Mouse (Mus musculus) embryonic facial prominence, embryonic 13.5 days (tissue): ENCODE data around the gene Mcur1. TPM values are rescaled to one million over a fixed set of nuclear protein-coding genes. Genes with fewer than 3 reads are reported as not detected.
A peak's percentile ranks its signal among the peaks of the same experiment; 100 is the strongest.

ENCODE experiments used
- ATAC-seq: fragments of 200-750 bp; cut with Nextera tagmentation; 2 replicates; pipeline ENCODE4 v1.8.0; 2017; ENCODE audit warnings: low read depth; ENCODE audit not compliant: insufficient number of reproducible peaks, insufficient read depth, low FRiP score, low TSS enrichment
- H3K27ac ChIP-seq: fragments of 300-500 bp; sonication (generic); 2 replicates; pipeline ENCODE4 v1.5.1; 2015; ENCODE audit warnings: moderate library complexity, mild to moderate bottlenecking, inconsistent platforms
- H3K27me3 ChIP-seq: fragments of 300-500 bp; sonication (generic); 2 replicates; pipeline ENCODE4 v1.6.1; 2015; ENCODE audit warnings: mild to moderate bottlenecking, inconsistent platforms
- H3K36me3 ChIP-seq: fragments of 300-500 bp; sonication (generic); 2 replicates; pipeline ENCODE4 v1.6.1; 2015; ENCODE audit warnings: mild to moderate bottlenecking, inconsistent platforms
- H3K4me1 ChIP-seq: fragments of 300-500 bp; sonication (generic); 2 replicates; pipeline ENCODE4 v1.6.1; 2015; ENCODE audit warnings: inconsistent platforms
- H3K4me2 ChIP-seq: fragments of 300-500 bp; sonication (generic); 2 replicates; pipeline ENCODE4 v1.6.1; 2015; ENCODE audit warnings: moderate library complexity, mild to moderate bottlenecking, inconsistent platforms
- H3K4me3 ChIP-seq: fragments of 300-500 bp; sonication (generic); 2 replicates; pipeline ENCODE4 v1.5.1; 2015; ENCODE audit warnings: mild to moderate bottlenecking, inconsistent platforms
- H3K9ac ChIP-seq: fragments of 300-500 bp; sonication (generic); 2 replicates; pipeline ENCODE4 v1.6.1; 2015; ENCODE audit warnings: mild to moderate bottlenecking, inconsistent platforms
- H3K9me3 ChIP-seq: fragments of 300-500 bp; sonication (generic); 2 replicates; pipeline ENCODE4 v1.6.1; 2016; ENCODE audit warnings: inconsistent platforms
- WGBS: fragments of 180-500 bp; shearing (Covaris S2); methylation state at CpG from one replicate; pipeline ENCODE4 v1.1.7; 2015; ENCODE audit warnings: mixed read lengths; 5-methylcytosine and 5-hydroxymethylcytosine counted together
- polyA plus RNA-seq: library from polyadenylated mRNA; unstranded; fragments of >200 nt; fragmentation: Nextera tagmentation; extraction: Ambion mirVana; gene quantifications from 2 replicates; pipeline ENCODE4 v1.2.1, GENCODE M21; 2015

The Mcur1 gene
- 13.8 and 16.0 TPM in 2 replicates for polyA plus RNA-seq

DNA sequence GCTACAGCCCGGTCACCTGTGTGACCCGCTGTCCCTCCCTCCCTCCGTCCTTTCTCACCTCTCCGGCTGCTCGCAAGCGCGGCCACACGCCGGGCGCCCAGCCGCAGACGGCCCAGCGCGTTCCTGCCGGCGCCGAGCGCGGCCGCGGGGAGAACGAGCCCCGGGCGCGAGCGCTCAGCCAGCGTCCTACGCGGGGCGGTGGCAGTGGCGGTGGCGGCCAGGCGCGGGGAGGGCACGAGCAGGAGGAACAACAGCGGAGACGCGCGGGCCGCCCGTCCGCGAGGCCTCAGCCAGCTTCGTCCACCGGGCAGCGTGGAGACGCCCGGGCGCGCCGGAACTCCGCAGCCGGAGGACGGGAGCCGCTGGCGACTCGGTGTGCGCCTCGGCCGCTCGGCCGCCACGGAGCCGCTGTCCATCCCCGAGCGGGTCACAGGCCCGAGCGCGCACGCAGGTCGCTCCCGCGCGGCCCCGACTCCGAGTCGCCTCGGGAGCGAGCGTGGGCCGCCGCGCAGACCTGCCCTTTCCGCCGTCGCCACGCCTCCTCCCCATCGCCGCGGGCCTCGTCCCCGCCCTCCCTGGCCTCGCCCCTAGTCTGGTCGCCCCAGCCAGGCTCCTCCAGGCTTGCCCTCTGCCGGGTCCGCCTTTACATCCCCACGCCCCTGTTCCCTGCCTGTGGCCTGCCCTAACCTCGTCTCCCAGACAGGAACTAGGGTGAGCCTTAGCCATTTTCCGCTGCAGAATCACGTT, at the start of gene Mcur1:
Mcur1 (minus strand) TSS at position 481 of the 747 bp plus-strand sequence.
- peak within 1 kb of the TSS; percentile 90 for H3K9ac ChIP-seq
- under 1% methylated on average over 82 of the region's 100 CpGs for WGBS
- H3K36me3 ChIP-seq: peaks cover under 1% of the 10 kb centered on the region
- peak; percentile 89 for ATAC-seq
- peak within 1 kb of the TSS; percentile 89 for H3K4me2 ChIP-seq
- H3K27me3 ChIP-seq: no peaks in the 10 kb centered on the region
- H3K4me3 ChIP-seq: peak within 1 kb of the TSS; percentile 86
- no peaks in the 10 kb centered on the region for H3K9me3 ChIP-seq
- H3K4me1 ChIP-seq: peaks cover 23% of the 10 kb centered on the region
- H3K27ac ChIP-seq: peak within 1 kb of the TSS; percentile 90

DNA sequence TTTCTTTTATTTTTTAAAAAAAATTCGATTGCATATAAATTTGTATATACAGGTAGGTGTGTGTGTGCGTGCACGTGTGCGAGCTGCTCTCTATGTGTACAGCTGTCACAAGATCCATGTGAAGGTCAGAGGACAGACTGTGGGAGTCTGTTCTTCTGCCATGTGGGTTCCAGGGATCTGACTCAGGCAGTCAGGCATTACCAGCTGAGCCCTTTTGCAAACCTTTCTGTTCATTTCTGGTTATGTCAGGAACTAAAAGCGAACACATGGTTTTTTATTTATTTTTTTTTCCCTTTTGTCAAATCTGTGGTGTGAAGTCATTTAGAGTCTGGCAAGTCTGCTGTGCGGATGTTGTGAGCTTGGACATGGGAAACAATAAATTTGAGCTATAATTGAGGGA, 48.9 kb upstream of the Mcur1 start:
- H3K9me3 ChIP-seq: no peaks in the 10 kb centered on the region
- no peaks in the 10 kb centered on the region for H3K27me3 ChIP-seq
- no peak overlapping the region for H3K27ac ChIP-seq
- 74% methylated on average over 6 of the region's 6 CpGs for WGBS
- no peak overlapping the region for H3K9ac ChIP-seq
- no peaks in the 10 kb centered on the region for H3K36me3 ChIP-seq
- H3K4me2 ChIP-seq: no peak overlapping the region
- no peak overlapping the region for H3K4me3 ChIP-seq
- peaks cover 12% of the 10 kb centered on the region for H3K4me1 ChIP-seq
- no peak for ATAC-seq

DNA sequence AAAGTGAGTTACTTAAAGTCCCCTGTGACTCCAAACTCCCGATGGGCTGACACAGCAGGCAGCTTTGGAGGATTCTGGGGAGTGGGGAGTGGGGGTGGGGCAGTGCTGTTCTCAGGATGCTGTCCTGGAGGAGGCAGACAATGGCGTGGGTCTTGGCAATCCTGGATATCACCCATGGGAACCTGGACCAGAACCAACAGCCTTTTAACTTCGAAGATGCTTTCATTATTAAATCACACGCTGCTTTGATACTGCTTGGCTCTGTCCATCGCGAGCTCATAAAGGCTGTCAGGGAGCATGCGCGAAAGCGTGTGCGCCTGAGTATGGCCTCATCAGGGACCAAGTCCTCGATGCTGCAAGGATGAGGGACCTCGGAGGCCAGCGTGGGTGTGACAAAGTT, 43.1 kb upstream of the Mcur1 start:
- H3K4me1 ChIP-seq: 0 out of 2 replicates have a peak, but pooled peaks cover 11% of the 10 kb centered on the region
- no peak overlapping the region for H3K9ac ChIP-seq
- no peak overlapping the region for H3K4me2 ChIP-seq
- no peak overlapping the region for H3K4me3 ChIP-seq
- H3K27me3 ChIP-seq: no peaks in the 10 kb centered on the region
- H3K36me3 ChIP-seq: no peaks in the 10 kb centered on the region
- WGBS: 71% methylated on average over 13 of the region's 13 CpGs
- H3K9me3 ChIP-seq: no peaks in the 10 kb centered on the region
- ATAC-seq: no peak
- H3K27ac ChIP-seq: 0 out of 2 replicates have a peak overlapping the region, but pooled peaks have one; percentile 7

DNA sequence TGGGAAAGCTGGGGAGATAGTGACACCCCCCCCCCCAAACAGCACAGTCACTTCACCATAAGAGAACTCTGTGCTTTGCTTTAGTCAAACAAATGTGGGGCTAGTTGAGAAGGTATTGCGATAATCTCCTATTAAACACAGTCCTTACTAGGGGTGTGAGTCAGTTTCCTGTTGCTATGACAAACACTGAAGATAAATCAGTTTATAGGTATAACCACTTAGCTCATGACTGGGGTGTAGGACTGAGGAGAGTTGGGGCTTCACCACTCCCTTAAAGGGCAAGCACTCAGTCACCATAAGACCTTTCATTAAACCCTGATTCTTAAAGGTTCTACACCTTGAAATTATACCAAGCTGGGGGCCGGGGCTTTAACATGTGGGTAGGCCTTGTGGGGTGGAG, 42.4 kb upstream of the Mcur1 start:
- H3K4me1 ChIP-seq: 0 out of 2 replicates have a peak, but pooled peaks cover 13% of the 10 kb centered on the region
- no peaks in the 10 kb centered on the region for H3K9me3 ChIP-seq
- no peaks in the 10 kb centered on the region for H3K27me3 ChIP-seq
- H3K27ac ChIP-seq: no peak overlapping the region
- no peaks in the 10 kb centered on the region for H3K36me3 ChIP-seq
- no peak overlapping the region for H3K4me2 ChIP-seq
- no peak overlapping the region for H3K9ac ChIP-seq
- 94% methylated on average over 2 of the region's 2 CpGs for WGBS
- H3K4me3 ChIP-seq: no peak overlapping the region
- ATAC-seq: no peak

DNA sequence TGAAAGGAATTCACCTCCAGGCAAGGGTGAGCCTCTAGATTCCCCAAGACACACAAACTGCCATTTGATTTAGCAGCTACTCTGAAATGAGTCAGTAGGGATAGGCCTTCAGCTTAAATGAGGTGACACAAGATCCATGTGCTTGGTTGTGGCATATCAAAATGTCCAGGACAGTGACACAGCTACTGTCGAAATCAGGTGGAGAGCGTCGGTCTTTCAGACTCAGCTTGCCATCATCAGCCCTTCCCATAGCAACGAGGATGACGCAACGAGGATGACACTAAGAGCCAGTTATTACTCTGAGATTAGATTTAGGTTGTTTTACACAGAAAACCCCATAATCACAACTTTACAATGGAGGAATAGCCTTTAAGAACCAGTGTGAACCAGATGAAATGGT, 41.0 kb upstream of the Mcur1 start:
- Histone ChIP-seq H3K4me1 (0 out of 2 replicates have a peak, but pooled peaks cover 10% of the 10 kb centered on the region), H3K9me3 (no peaks in the 10 kb centered on the region), H3K27me3 (no peaks in the 10 kb centered on the region), H3K4me2 (no peak overlapping the region), H3K27ac (no peak overlapping the region), H3K36me3 (no peaks in the 10 kb centered on the region), H3K9ac (no peak overlapping the region), H3K4me3 (no peak overlapping the region)
- ATAC-seq: no peak
- WGBS: 85% methylated on average over 6 of the region's 6 CpGs

DNA sequence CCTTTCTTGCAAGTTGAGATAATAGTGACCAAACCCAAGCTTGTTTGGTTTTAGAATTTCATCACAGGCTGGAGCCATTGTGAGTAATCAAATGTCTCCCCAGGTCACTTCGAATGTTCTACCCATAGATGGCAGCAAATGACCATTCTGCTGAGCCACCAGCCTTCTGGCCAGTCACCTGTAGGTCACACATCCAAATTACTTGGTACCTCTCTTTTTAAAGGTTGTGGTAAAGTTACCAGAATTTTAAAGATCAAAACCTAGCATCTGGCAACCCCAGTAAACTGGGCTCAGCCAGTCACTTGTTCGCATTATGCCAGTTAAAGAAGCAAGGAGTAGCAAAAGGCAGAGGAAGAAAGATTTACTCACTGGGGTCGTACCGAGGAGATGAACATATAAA, 35.9 kb upstream of the Mcur1 start:
- WGBS: 58% methylated on average over 4 of the region's 4 CpGs
- Histone ChIP-seq H3K36me3 (no peaks in the 10 kb centered on the region), H3K4me2 (no peak overlapping the region), H3K4me1 (0 out of 2 replicates have a peak, but pooled peaks cover 3% of the 10 kb centered on the region), H3K27ac (no peak overlapping the region), H3K4me3 (no peak overlapping the region), H3K9me3 (no peaks in the 10 kb centered on the region), H3K27me3 (no peaks in the 10 kb centered on the region; the same call in 1 of the 2 replicates), H3K9ac (no peak overlapping the region)
- ATAC-seq: no peak

DNA sequence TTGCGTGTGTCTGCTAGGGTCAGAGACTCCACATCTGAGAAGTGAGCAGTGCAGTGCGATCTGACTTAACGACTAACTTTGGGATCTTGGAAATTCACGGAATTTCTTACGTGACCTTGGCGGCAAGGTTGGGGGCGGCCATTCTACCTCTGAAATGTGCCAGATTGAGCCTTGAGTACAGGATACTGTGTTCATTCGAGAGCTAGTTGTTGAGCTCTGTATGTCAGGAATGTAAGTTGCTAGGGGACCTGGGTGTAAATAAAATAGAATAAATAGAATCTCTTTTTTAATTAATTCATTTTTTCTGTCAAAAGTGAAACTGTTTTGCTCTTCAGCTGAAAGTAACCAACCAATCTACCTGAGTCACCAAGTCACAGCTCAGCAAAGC, 32.7 kb upstream of the Mcur1 start:
- no peak overlapping the region for H3K9ac ChIP-seq
- no peak overlapping the region for H3K4me3 ChIP-seq
- no peaks in the 10 kb centered on the region for H3K36me3 ChIP-seq
- 60% methylated on average over 8 of the region's 8 CpGs for WGBS
- H3K27ac ChIP-seq: no peak overlapping the region
- ATAC-seq: no peak
- no peaks in the 10 kb centered on the region for H3K9me3 ChIP-seq
- H3K4me1 ChIP-seq: peaks cover 11% of the 10 kb centered on the region; the same call in 1 of the 2 replicates
- no peak overlapping the region for H3K4me2 ChIP-seq
- H3K27me3 ChIP-seq: no peaks in the 10 kb centered on the region; the same call in 1 of the 2 replicates

DNA sequence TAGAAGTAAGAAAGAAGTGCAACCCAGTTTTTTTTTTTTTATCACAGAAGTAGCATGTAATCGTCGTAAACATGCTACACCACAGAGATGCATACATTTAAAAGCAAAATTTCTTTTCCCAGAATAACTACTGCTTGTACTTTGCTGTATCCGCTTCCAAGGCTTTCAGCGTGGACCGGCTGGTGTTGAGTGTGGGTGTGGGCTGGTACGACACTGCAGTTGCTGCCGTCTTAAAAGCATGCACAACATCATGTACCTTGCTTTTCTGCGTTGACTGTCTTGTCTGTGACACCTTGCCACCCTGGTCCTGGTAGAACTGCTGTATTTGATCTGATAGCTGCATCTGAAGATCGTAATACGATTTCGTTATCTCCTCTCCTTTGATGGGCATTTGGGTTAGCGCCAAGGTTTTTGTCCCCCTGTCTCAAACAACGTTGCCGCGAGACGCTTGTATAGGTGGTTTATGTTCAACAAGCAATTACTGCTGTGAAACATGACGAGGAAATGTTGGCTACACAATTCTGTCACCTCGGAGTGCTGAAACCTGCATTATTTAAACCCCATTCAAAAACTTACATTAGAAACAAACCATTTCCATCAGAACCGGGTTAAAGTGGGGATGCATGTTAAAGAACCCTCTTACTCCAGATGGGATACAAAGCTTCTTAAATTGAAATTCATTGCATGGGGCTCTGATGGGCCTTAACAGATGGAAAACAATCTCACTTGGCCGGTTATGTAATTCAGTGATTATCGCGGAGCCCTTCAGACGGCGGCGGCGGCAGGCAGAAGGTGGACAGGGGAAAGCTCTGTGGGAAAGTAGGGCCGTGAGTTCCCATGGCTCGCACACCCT, 32.1 kb upstream of the Mcur1 start:
- H3K9ac ChIP-seq: no peak overlapping the region
- H3K36me3 ChIP-seq: no peaks in the 10 kb centered on the region
- H3K9me3 ChIP-seq: no peaks in the 10 kb centered on the region
- peaks cover 8% of the 10 kb centered on the region; the same call in 1 of the 2 replicates for H3K4me1 ChIP-seq
- H3K27me3 ChIP-seq: no peaks in the 10 kb centered on the region; the same call in 1 of the 2 replicates
- no peak for ATAC-seq
- 71% methylated on average over 28 of the region's 28 CpGs for WGBS
- no peak overlapping the region for H3K4me3 ChIP-seq
- H3K4me2 ChIP-seq: no peak overlapping the region
- H3K27ac ChIP-seq: no peak overlapping the region; the same call in 1 of the 2 replicates

DNA sequence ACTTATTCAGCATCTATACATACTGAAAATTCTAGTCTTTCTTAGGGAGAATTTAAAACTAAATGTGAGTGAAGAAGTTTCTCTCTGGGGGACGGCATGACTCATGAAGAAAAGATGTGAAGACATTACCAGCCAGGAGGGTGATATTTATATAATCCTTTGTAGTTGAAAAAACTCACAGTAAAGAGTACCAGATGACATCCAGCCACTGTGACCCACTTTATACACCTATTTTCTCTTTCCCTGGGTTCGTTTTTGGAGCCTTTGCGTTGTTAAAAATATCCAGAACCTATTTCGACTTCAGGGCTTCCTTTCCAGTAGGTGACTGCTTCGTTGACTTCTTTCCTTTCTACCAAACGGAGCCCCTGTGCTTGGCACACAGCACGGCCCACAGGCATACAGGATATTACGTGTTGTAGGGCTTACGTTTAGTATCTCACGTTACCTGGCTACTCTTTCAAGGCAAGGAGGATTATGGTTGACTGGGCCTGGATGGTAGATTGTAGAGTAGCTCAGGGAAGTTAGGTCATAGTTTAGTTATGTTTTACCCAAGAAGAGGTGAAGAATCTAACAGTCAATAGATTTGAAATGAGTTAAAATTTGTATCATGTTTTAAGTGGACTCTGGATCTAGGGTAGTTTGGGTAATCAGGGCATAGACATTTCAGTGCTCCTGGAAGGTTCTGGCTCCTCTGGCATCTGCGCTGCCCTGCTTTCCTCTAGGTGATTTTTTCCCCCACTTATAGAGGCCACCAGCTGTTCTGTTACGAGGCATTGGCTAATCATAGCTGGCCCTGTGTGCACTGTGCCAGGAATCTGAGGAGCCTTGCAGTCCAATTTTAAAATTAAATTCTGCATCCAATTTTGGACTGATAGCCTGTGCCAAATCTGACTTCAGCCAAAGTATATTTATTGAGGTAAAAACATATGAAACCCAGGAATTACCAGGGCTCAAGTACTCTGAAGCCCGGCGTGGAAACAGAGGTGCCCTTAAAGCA, 28.2 kb upstream of the Mcur1 start:
- no peaks in the 10 kb centered on the region for H3K9me3 ChIP-seq
- ATAC-seq: no peak
- 54% methylated on average over 14 of the region's 14 CpGs for WGBS
- H3K4me2 ChIP-seq: no peak overlapping the region
- peaks cover 13% of the 10 kb centered on the region for H3K4me1 ChIP-seq
- H3K4me3 ChIP-seq: no peak overlapping the region
- no peaks in the 10 kb centered on the region; the same call in 1 of the 2 replicates for H3K27me3 ChIP-seq
- peak overlapping the region; percentile 68 for H3K27ac ChIP-seq
- H3K9ac ChIP-seq: no peak overlapping the region
- no peaks in the 10 kb centered on the region for H3K36me3 ChIP-seq

DNA sequence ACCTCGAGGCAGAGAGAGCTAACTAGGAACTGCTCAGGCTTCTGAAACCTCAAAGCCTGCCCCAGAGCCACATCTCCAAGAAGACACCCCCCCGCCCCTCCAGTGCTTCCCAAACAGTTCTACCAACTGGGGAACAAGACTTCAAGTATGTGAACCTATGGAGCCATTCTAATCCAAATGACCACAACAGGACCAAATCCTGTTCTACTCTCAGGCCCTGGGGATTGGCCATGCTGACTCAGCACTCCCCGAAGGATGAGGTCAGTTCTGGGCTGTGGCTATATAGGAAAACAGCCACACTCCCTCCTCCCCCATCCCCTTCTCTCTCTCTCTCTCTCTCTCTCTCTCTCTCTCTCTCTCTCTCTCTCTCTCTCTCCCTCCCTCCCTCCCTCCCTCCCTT, 27.0 kb upstream of the Mcur1 start:
- Histone ChIP-seq H3K4me2 (no peak overlapping the region), H3K36me3 (no peaks in the 10 kb centered on the region), H3K4me3 (no peak overlapping the region), H3K27me3 (no peaks in the 10 kb centered on the region; the same call in 1 of the 2 replicates), H3K4me1 (peaks cover 18% of the 10 kb centered on the region), H3K9me3 (no peaks in the 10 kb centered on the region), H3K9ac (no peak overlapping the region), H3K27ac (no peak overlapping the region)
- 83% methylated on average over 3 of the region's 3 CpGs for WGBS
- ATAC-seq: no peak

DNA sequence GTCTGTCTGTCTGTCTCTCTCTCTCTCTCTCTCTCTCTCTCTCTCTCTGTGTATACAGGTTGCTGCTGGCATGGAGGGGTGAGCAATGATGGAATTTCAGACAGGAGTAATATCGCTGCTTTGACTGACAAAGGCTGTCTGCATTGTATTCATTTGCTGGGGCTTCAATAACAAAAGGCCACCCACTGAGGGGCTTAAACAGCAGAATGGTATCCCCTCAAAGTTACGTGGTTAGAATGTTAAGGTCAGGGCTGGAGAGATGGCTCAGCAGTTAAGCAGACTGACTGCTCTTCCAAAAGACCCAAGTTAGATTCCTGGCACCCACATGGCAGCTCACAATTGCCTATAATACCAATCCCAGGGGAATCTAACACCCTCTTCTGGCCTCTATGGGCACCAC, 25.3 kb upstream of the Mcur1 start:
- H3K4me3 ChIP-seq: no peak overlapping the region
- H3K4me1 ChIP-seq: peaks cover 18% of the 10 kb centered on the region
- WGBS: 59% methylated on average over 2 of the region's 2 CpGs
- no peak overlapping the region for H3K9ac ChIP-seq
- no peaks in the 10 kb centered on the region for H3K9me3 ChIP-seq
- no peak overlapping the region for H3K27ac ChIP-seq
- H3K36me3 ChIP-seq: no peaks in the 10 kb centered on the region
- H3K4me2 ChIP-seq: no peak overlapping the region
- no peak for ATAC-seq
- no peaks in the 10 kb centered on the region for H3K27me3 ChIP-seq
